13 mouse cellular contexts compared by ENCODE assay signal in the genomic region with DNA sequence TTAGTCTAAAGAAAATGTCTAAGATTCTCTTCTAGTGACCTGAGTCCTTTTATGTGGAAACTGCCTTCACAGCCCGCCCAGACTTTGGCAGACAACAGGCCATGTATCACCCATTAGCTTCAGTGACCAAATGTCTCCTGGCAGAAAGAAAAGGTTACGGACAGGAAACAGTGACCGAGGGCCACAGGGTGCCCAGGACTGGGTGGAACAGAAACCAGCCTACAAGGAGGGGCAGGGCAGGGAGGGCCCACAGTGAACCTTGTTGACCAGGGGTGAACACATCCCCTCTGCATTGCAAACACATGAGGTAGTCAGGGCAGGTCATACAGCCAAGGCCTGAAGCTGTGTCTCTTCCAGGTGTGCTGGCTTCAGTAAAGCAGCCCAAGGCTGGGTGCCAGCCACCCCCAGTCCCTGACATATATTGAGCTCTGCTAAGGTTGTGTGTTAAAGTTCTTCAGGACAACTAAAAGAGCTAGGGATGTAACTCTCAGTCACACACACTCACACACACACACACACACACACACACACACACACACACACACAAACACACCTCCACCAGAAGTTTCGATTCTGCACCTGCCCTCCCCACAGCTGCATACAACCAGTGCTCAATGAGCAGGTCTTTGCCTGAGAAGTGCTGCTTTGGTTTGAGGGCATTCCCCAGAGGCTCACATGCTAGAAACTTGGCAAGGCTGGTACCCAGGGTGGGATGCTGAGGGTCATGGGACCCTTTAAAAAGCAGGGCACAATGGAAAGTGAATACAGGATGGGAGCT.
DNase-seq lines count a peak whose midpoint lies in the region.
"Had no signal": no experiment of that assay in that cellular context is flagged by ENCODE, and none has a peak within 500 bp of the region (broad histone marks: within the 10 kb centered on the region; RNA-seq: fewer than 3 reads in every experiment).

No protein-coding gene starts in this region.

- peak; percentile 70 for DNase-seq in cerebellum, adult 11-12 months
- DNase-seq in cerebellum, postnatal 4 days (ENCODE audit: low spot score in 2 of 2), result no peak
- DNase-seq in A20 (ENCODE audit: low read depth, low spot score) (peak; percentile 52), liver (no peak)
- DNase-seq in B cell, adult 2 months, result peak; percentile 21 to 34
- DNase-seq in cerebellum, adult 9-10 months, result peak; percentile 69
- no peak for DNase-seq in layer of hippocampus, adult 11-12 months (ENCODE audit: low spot score)
- no peak for DNase-seq in testis, postnatal 14 days (ENCODE audit: low spot score)
- DNase-seq: heart, adult 11 months; kidney, adult 18-20 months; lung, postnatal 14 days; right cerebral cortex, adult 18-20 months; thymus, adult 2 months had no signal

Comparison
In these comparisons a context has a peak if more than half of its experiments do, and no peak if none do; other contexts are left out.
1. DNase-seq: peak in cerebellum, adult 11-12 months (single experiment), A20 (single experiment), B cell, adult 2 months (2 of 2) and cerebellum, adult 9-10 months (single experiment); none in cerebellum, postnatal 4 days (0 of 2), liver (single experiment), layer of hippocampus, adult 11-12 months (single experiment) and testis, postnatal 14 days (single experiment).